Mouse (Mus musculus): ENCODE data around the gene Tcea2.

Gene Tcea2

GRCm38 (mm10) chr2:181679951-181680715 is at the start of gene Tcea2:
TSS of gene Tcea2 (plus strand) at chr2:181680310.
- DNase-seq, result peak; percentile 83

GRCm38 (mm10) chr2:181632624-181633023 is 47.5 kb upstream of the Tcea2 start:
- no peak for DNase-seq

DNA sequence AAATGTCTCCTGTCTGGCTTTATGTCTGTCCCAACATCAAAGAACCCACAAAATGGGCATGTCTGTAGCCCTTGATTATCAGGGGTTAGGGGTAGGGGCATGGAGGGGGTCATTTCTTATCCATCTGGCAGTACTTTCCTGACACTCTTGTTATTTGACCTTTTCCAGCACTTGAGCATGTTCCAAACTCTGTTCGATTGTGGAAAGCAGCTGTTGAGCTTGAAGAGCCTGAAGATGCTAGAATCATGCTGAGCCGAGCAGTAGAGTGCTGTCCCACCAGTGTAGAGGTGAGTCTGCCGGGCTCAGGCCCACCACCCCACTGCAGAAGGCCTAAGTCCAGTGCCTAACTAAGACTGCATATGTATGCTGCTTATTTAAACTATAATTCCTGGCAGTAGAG is 44.2 kb upstream of the Tcea2 start:
- DNase-seq, result no peak

DNA sequence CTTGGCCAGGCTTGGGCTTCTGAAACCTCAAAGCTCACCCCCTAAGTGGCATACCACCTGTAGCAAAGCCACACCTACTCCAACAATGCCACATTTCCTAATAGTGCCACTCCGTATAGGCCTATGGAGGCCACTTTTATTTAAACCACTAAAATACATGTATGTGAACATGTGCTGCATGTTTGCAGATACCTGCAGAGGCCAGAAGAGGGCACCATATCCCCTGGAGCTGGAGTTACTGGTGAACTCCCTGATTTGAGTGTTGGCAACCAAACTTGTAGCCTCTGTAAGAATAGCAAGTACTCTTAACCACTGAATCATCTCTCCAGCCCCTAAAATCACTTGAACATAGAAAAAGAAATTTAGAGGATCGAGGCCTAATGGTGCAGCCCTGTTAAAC is 35.7 kb upstream of the Tcea2 start:
- peak; percentile 54 for DNase-seq

GRCm38 (mm10) chr2:181645666-181646065 is 34.4 kb upstream of the Tcea2 start:
- DNase-seq, result no peak

- no peak for DNase-seq
These were observed 33.3 kb upstream of the Tcea2 start for GRCm38 (mm10) chr2:181646626-181647472.

DNA sequence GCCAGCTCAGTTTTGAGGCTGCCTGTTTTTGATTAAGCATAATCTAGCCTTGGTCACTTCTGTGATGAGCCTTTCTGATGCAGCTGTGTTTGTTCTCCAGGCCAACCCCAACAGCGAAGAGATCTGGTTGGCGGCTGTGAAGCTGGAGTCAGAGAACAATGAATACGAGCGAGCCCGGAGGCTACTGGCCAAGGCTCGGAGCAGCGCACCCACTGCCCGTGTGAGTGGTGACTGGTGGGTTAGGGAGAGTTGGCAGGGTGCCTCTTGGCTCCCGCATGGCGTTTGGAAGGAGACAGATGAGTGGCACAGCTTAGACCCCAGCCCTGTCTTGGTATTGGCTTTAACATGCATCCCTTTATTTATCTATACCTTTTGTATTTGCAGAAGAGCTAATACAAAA is 31.2 kb upstream of the Tcea2 start:
- no peak for DNase-seq

DNA sequence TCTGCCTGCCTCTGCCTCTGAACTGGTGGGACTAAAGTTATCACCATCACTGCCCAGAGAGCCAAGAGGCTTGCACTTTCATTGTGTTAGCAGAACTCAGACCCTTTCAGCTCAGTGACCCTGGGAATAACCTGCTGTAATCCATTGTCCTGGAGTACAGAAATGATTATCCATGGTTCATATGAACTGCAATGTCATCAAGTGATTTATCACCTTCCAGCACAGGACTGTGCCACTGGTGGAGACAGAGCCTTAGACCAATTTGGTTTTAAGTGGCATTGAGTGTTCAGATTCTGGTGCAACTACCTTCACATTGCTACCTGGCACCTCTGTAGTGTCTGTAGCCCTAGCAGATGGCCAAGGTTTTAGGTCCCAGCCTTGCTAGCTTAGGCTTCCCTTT is 27.0 kb upstream of the Tcea2 start:
- DNase-seq, result no peak

DNA sequence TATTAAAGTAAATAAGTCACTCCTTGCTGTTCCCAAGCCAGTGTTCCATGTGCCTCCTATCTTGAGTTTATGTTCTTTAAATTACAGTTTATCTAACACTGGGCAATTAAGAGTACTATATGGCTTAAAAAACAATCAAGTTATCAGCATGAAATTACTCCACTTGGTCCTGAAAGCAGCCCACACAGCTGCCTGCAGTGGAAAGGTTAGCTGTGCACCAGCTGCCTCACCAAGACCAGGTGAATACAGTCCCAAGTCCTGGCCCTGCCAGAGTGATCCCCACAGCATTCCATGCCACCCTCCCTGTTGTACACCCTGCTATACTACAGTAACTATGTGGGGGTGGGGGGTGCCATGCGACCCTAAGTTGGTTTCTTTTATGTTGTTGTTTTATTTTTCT is 26.6 kb upstream of the Tcea2 start:
- DNase-seq, result no peak

GRCm38 (mm10) chr2:181656734-181657133 is 23.4 kb upstream of the Tcea2 start, which contains the start of gene Gm29797:
TSS of gene Gm29797 (plus strand) at chr2:181657034.
- DNase-seq, result no peak

DNA sequence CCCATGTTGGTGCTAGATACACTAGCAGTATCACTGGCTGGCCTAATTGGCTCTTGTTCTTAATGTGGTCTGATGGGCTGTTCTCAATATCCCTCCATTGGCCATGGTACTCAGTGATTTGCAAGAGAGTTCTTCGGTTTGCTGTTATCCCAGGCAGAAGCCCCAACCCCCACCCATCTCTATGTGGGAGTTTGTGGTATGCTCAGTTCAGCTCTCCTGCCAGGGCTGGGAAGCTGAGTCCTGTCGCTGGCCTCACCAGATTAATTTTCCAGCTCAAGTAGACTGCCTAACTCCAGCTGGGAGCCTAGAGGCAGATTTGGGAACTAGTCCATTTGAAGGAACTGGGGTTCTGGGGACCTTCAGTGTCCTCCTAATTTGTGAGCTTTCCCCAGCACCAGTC is 22.7 kb upstream of the Tcea2 start:
- no peak for DNase-seq

- no peak for DNase-seq
These were observed 21.6 kb upstream of the Tcea2 start for GRCm38 (mm10) chr2:181658528-181658927.

- DNase-seq, result peak; percentile 75
These were observed 21.1 kb upstream of the Tcea2 start for GRCm38 (mm10) chr2:181658930-181659555.

DNA sequence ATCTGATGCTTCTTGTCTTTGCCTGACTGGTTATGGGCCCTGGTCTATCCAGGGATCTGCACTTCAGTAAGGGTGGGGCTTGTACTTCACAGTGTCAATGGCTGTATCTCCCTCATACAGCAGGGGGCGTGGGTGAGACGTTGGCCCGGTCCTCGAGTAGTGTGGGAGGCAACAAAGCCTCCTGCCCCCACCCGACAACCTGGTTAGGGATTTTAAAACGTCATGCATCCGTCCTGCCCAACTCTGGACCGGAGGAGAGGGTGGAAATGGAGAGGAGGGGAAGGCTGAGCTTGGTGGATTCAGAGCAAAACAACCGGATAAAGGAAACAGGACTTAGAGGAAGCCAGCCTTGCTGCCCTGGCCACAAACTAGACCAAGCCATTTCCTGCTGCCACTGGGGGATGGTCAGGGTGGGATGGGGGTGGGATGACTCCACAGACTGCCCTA is 20.5 kb upstream of the Tcea2 start:
- DNase-seq, result peak; percentile 87

DNA sequence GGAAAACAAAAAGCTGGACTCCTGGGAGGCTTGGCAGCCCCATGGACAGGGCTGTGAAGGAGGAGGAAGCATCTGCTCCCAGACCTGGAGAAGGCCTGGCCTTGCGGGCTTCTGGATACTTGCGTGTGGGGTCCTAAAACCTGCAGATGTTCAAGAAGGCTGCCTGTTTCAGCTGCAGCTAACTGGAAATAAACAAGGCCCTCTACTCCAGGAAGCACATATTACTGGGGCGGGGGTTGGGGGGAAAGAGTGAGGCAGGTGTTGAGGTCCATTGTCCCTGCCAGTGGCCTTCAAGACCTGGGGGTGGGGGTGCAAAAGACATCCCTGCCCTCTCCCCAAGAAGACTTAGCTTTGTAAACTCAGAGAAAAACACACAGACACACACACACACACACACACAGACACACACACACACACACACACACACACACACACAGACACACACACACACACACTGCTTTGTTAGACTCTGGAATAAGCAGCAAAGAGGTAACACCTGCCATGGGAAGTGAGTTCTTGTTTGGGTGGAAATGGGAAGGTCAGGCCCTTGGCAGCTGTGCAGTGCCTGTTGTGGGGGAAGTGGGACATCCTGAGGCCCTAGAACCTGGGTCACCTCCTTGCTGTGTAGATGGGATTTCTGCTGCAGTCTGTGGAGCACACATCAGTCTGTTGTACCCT is 17.4 kb upstream of the Tcea2 start:
- no peak for DNase-seq

- peak; percentile 74 for DNase-seq
These were observed 16.8 kb upstream of the Tcea2 start for GRCm38 (mm10) chr2:181663298-181663630.

DNA sequence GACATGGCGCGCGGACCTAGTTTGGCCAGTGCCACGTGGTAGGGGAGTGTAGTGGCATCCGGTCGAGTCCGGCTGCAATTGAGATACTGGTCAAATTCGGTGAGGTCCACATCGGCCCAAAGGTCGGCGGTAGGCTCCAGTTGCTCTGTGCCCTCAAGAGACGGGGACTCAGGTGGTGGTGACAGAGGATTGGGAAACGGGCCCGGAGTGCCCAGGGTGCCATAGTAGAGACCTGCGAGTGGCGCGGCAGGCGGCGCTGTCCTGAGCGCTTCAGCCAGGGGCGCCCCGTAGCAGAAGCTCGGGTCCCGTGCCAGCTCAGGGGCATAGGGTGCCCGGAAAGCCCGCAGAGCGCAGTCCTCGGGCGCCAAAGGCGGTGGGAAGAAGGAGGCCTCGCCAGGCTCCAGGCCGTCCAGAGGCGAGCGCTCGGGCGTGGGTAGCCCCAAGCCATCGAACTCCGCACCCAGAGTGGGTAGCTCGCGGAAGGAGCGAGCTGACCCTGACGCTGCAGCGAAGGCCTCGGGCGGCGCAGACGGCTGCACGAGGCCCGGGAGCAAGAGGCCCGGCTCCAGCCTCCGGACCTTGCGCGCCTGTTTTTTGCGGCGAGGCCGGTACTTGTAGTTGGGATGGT is 9.7 kb upstream of the Tcea2 start:
- peak; percentile 37 for DNase-seq

DNA sequence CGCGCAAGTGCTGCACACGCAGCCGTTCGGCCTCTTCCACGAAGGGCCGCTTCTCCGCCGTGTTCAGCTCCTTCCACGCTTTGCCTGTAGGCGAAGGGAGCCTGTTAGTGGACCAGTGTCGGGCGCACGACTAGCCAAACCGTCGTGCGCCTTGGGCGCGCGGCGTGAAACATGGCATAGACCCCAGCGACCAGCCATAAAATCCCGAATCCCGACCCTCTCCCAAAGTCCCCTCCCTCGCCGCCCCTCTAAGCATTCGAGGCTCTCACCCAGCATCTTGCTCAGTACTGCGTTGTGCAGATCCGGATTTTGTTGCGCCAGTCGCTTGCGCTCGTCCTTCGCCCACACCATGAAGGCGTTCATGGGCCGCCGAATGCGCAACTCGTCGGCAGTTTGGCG is 9.2 kb upstream of the Tcea2 start:
- no peak for DNase-seq

DNA sequence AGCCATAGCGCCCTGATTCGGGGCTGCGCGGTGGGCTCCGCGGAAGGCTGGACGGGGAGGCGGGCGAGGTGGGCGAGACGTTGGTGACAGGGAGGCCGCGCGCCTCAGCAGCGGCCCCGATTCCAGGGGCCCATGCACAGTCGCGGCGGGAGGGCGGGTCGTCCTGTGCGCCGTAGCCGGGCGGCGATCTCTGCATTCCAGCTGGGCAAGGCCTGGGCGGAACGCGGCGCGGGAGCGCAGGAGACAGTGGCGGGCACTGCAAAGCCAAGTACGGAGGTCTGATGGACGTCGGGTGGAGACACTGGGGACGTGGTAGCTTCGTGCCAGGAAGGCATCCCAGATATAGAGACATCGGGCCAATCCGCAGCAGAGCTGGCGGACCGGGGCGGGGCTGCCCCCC is 8.8 kb upstream of the Tcea2 start, which contains the start of gene Sox18:
Gene Sox18 (minus strand): TSS at position 315 of the 400 bp plus-strand sequence.
- DNase-seq, result peak; percentile 74

DNA sequence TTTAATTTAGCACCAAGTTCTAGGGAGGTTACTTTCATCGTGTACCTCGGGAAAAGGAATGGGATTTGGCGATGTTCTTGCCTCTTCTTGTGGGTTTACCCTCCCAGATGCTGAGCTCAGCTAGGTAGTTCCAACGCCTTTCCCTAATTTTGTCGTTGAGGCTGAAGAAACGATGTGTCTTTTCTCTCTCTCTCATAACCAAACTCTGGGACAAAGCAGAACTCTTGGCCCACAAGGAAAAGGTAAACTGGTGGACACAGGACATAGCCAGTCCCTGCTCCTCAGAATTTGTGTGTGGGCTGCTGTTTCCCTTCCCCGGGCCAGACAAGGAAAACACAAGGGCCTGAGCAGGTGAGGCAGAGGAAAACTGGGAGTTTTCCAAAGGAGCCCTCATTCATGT is 8.1 kb upstream of the Tcea2 start:
- no peak for DNase-seq

DNA sequence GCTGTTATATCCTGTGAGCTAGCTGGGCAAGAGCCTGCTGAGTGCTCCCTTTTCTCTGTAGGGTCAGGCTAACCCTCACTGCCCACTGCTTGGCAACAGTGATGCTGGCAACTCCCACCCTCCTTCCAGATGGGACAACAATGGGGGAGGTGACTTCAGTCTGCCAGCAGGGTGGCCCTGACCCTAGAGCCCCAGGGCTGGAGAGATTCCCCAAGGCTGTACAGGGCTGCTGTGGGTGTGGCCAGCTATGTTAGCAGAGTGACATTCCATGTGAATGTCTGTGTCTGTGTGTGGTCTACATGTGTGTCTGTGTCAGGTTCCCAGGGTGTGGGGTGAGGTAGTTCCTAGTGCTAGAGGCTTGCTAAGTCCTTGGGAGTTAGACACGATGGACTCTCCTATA is 6.6 kb upstream of the Tcea2 start:
- peak; percentile 12 for DNase-seq

GRCm38 (mm10) chr2:181674934-181675333 is 5.2 kb upstream of the Tcea2 start:
- DNase-seq, result no peak

- DNase-seq, result peak; percentile 79
These were observed 4.7 kb upstream of the Tcea2 start for GRCm38 (mm10) chr2:181675454-181675853.
